Mouse (Mus musculus): ENCODE measurements around the gene Defa2.
"Not testable (repeated sequence)": the region's sequence is repeated elsewhere in the genome, so short reads cannot be mapped to it uniquely, and the experiment has no call there.

Gene Defa2

DNA sequence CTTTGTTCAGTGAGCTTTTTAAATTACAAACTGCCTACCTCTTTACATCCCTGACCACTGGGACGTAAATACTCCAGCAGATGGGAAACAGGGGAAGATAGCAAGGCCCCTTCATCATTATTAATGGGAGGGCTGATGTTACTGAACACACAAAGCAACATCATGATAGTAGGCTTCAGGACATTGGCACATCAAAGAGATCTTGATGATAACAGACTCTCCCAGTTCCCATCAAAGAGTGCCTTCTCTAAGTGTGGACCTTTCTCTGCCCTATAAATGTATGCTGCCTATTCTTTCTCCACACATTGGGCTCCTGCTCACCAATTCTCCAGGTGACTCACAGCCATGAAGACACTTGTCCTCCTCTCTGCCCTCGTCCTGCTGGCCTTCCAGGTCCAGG lies at the start of gene Defa2:
TSS of gene Defa2 (plus strand) at position 301 of the 400 bp plus-strand sequence.
- not testable (repeated sequence) for DNase-seq (ENCODE audit: low spot score)

DNA sequence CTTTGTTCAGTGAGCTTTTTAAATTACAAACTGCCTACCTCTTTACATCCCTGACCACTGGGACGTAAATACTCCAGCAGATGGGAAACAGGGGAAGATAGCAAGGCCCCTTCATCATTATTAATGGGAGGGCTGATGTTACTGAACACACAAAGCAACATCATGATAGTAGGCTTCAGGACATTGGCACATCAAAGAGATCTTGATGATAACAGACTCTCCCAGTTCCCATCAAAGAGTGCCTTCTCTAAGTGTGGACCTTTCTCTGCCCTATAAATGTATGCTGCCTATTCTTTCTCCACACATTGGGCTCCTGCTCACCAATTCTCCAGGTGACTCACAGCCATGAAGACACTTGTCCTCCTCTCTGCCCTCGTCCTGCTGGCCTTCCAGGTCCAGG lies 13.2 kb downstream of the Defa2 start, which contains the start of gene Defa33:
TSS of gene Defa33 (plus strand) at position 301 of the 400 bp plus-strand sequence.
- DNase-seq (ENCODE audit: low spot score): not testable (repeated sequence)

DNA sequence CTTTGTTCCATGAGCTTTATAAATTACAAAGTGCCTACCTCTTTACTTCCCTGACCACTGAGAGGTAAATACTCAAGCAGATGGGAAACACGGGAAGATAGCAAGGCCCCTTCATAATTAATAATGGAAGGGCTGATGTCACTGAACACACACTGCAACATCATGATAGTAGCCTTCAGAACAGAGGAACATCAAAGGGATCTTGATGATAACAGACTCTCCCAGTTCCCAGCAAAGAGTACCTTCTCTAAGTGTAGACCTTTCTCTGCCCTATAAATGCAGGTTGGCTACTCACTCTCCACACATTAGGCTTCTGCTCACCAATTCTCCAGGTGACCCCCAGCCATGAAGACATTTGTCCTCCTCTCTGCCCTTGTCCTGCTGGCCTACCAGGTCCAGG lies 48.8 kb downstream of the Defa2 start, which contains the start of gene Defa36:
TSS of gene Defa36 (plus strand) at position 301 of the 400 bp plus-strand sequence.
- not testable (repeated sequence) for DNase-seq (ENCODE audit: low spot score)

Measured in spleen, adult 12 weeks (tissue).